Mouse (Mus musculus): ENCODE measurements around the gene C87436. TPM values are rescaled to one million over a fixed set of nuclear protein-coding genes. Genes with fewer than 3 reads are reported as not detected.
A peak's percentile ranks its signal among the peaks of the same experiment; 100 is the strongest.

C87436 gene
- total and polyA plus RNA-seq, 3 experiments, result 11.6 to 18.5 TPM; not detected in 1

GRCm38 (mm10) chr6:86509194-86509865 lies 71.2 kb downstream of the C87436 start:
- Histone ChIP-seq H3K27me3 (ENCODE audit: control insufficient read depth in 1 of 2, insufficient read depth in 2 of 2, low read length in 2 of 2) (no peaks in the 10 kb centered on the region), H3K27ac (ENCODE audit: control insufficient read depth, low read depth, low read length) (no peak overlapping the region), H3K4me1 (ENCODE audit: control insufficient read depth in 1 of 2, insufficient read depth in 2 of 2, low read length in 2 of 2) (peaks cover 0 to 13% of the 10 kb centered on the region in 2 experiments; a peak in 2 of 4 replicates), H3K9me3 (replicated peaks; ENCODE audit: insufficient read depth, low read length) (no peaks in the 10 kb centered on the region), H3K4me3 (ENCODE audit: control insufficient read depth in 1 of 2, insufficient read depth in 1 of 2, low read depth in 2 of 2, low read length in 2 of 2) (no peak overlapping the region), H3K9ac (ENCODE audit: control insufficient read depth, low read depth, low read length, poor library complexity, severe bottlenecking) (no peak overlapping the region), H3K36me3 (ENCODE audit: control insufficient read depth in 1 of 2, insufficient read depth in 2 of 2, low read length in 2 of 2) (peaks cover 0 to 6% of the 10 kb centered on the region in 2 experiments; a peak in 2 of 4 replicates), H3K79me2 (ENCODE audit: control insufficient read depth, insufficient read depth, low read length, poor library complexity) (no peaks in the 10 kb centered on the region)
- TF ChIP-seq ELF1 (IDR thresholded peaks at IDR 0.05; ENCODE audit: low read depth, low read length) (no peak), ZNF384 (IDR thresholded peaks at IDR 0.05; ENCODE audit: low read depth, low read length) (no peak), NRF1 (IDR thresholded peaks at IDR 0.05; ENCODE audit: insufficient read depth, low read depth, low read length, poor library complexity, severe bottlenecking) (no peak), CHD2 (IDR thresholded peaks at IDR 0.05; ENCODE audit: low read length) (no peak), GATA1 (IDR thresholded peaks at IDR 0.05; ENCODE audit: low read depth, low read length) (no peak), E2F4 (IDR thresholded peaks at IDR 0.05; ENCODE audit: borderline replicate concordance, low read depth, low read length) (no peak)
- no peak for DNase-seq (ENCODE audit: low read depth, low spot score)

GRCm38 (mm10) chr6:86509866-86510200 lies 71.7 kb downstream of the C87436 start:
- Histone ChIP-seq H3K4me3 (ENCODE audit: control insufficient read depth in 1 of 2, insufficient read depth in 1 of 2, low read depth in 2 of 2, low read length in 2 of 2) (no peak overlapping the region), H3K27me3 (ENCODE audit: control insufficient read depth in 1 of 2, insufficient read depth in 2 of 2, low read length in 2 of 2) (no peaks in the 10 kb centered on the region), H3K9ac (ENCODE audit: control insufficient read depth, low read depth, low read length, poor library complexity, severe bottlenecking) (no peak overlapping the region), H3K9me3 (replicated peaks; ENCODE audit: insufficient read depth, low read length) (no peaks in the 10 kb centered on the region), H3K4me1 (ENCODE audit: control insufficient read depth in 1 of 2, insufficient read depth in 2 of 2, low read length in 2 of 2) (peaks cover 0 to 13% of the 10 kb centered on the region in 2 experiments; a peak in 2 of 4 replicates), H3K79me2 (ENCODE audit: control insufficient read depth, insufficient read depth, low read length, poor library complexity) (no peaks in the 10 kb centered on the region), H3K27ac (ENCODE audit: control insufficient read depth, low read depth, low read length) (no peak overlapping the region), H3K36me3 (ENCODE audit: control insufficient read depth in 1 of 2, insufficient read depth in 2 of 2, low read length in 2 of 2) (peaks cover 0 to 6% of the 10 kb centered on the region in 2 experiments; a peak in 2 of 4 replicates)
- TF ChIP-seq ELF1 (IDR thresholded peaks at IDR 0.05; ENCODE audit: low read depth, low read length), result no peak
- peak; percentile 92 for TF ChIP-seq TAL1 (IDR thresholded peaks at IDR 0.05; ENCODE audit: low read length)
- peak; percentile 87 for TF ChIP-seq RCOR1 (IDR thresholded peaks at IDR 0.05; ENCODE audit: low read depth, low read length)
- peak; percentile 90 for TF ChIP-seq TCF12 (IDR thresholded peaks at IDR 0.05; ENCODE audit: low read depth, low read length)
- TF ChIP-seq CHD2 (IDR thresholded peaks at IDR 0.05; ENCODE audit: low read length), result no peak
- 0 out of 2 replicates have a peak, but pooled peaks have one; percentile 18 for TF ChIP-seq ETS1 (IDR thresholded peaks at IDR 0.05; ENCODE audit: low read depth, low read length)
- TF ChIP-seq NELFE (IDR thresholded peaks at IDR 0.05; ENCODE audit: low read depth, low read length), result no peak
- TF ChIP-seq MAFK (IDR thresholded peaks at IDR 0.05; ENCODE audit: borderline replicate concordance, low read depth, low read length), result no peak
- peak; percentile 78 to 82 for TF ChIP-seq EP300 (IDR thresholded peaks at IDR 0.05; ENCODE audit: low read depth in 1 of 2, low read length in 2 of 2)
- TF ChIP-seq POLR2A (IDR thresholded peaks at IDR 0.05; ENCODE audit: control insufficient read depth in 1 of 2, insufficient read depth in 1 of 2, low read depth in 1 of 2, low read length in 2 of 2, poor library complexity in 1 of 2), result no peak
- no peak for TF ChIP-seq UBTF (IDR thresholded peaks at IDR 0.05; ENCODE audit: borderline replicate concordance, insufficient read depth, low read depth, low read length)
- no peak for TF ChIP-seq ZNF384 (IDR thresholded peaks at IDR 0.05; ENCODE audit: low read depth, low read length)
- TF ChIP-seq POLR2AphosphoS5 (IDR thresholded peaks at IDR 0.05; ENCODE audit: borderline replicate concordance, low read depth, low read length), result no peak
- peak; percentile 86 for TF ChIP-seq GATA1 (IDR thresholded peaks at IDR 0.05; ENCODE audit: low read depth, low read length)
- TF ChIP-seq ZC3H11A (IDR thresholded peaks at IDR 0.05; ENCODE audit: low read depth, low read length), result no peak
- peak; percentile 71 for DNase-seq (ENCODE audit: low read depth, low spot score)

Measured in MEL (cell line).